Mouse (Mus musculus) thymus, postnatal 4 days (tissue): ENCODE data around the gene Qtrt2.
A peak's percentile ranks its signal among the peaks of the same experiment; 100 is the strongest.

Source experiments
- DNase-seq: peaks from one replicate; pipeline ENCODE4 v3.0.0; 2021

The Qtrt2 gene

DNA sequence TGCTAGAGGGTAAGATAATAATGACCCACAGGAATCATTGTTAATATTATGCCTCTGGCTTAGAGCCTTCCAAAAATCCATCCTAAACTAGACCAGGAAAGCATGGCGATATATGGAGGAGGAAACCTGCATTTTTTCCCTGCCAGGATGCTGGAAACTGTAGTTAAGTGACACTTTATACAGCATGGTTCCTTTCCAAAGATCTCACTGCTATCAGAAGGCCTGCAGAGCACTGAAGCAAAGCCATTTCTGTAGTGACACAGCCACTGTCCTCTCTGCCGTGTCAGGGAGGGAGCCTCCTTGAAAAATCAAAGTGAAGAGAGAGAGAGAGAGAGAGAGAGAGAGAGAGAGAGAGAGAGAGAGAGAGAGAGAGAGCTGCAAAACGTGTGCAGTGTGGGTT lies 4.0 kb downstream of the Qtrt2 start:
- no peak for DNase-seq

DNA sequence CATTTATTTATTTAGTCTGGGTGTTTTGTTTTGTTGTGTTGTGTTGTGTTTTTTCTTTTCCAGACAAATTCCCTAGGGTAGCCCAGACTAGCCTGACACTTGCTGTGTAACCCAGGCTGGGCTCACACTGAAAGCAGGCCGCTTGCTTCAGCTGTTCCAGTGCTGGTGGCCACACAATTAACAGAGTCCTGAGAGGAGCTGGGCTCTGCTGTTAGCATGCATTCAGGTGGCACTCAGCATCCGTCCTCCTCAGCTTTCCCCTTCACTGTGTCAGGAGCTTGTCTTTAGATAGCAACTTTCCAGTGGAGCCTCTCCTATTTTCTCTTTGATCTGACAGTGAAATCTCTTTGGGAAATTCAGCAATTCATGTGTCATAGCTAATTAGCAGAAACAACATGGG lies 4.6 kb downstream of the Qtrt2 start:
- no peak for DNase-seq

DNA sequence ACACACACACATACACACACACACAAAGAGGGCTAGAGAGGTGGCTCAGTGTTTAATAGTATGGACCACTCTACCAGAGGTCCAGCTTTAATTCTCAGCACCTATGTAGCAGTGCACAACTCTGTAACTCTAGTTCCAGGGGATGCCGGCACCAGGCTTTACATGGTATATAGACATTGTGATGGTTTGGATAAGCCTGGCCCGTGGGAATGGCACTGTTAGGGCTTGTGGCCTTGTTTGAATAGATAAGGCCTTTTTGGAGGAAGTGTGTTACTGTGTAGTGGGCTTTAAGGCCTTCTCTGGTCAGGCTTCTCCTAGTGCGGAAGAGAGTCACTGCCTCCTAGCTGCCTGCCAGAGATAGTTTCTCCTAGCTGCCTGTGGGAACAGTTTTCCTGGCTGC lies 7.7 kb downstream of the Qtrt2 start:
- no peak for DNase-seq

DNA sequence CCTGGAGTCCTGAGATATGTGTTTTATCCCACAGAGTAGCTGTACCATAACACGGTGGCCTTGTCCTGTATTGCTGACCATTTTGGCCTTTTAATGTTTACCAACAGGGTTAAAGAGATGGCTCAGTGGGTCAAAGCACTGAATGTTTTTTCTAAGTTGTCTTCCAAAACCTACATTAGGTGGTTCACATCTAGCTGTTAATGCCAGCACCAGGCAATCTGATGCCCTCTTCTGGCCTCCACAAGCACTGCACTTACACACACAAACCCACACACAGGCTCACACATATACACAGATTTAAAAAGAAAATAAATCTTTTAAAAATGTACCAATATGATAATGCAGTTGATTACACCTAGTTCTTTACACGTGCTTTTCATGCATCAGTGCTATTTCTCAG lies 17.7 kb downstream of the Qtrt2 start:
- peak; percentile 59 for DNase-seq

DNA sequence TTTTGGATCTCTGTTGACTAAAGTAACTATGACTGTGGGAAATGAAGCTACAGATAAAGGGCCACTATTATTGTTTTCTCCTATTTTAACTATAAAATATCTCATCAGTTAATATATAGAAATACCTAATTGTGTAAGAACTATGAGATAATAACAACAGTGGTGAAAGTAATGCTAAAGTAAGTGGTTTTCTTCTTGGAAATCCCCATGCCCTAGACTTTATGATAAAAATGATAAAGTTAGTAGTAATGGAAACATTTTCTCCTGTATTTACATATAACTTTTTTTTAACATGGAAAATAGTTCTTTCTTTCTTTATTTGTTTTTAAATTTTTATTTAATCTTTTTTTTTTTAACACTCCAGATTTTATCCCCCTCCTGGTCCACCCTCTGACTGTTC lies 26.0 kb downstream of the Qtrt2 start:
- DNase-seq, result no peak

DNA sequence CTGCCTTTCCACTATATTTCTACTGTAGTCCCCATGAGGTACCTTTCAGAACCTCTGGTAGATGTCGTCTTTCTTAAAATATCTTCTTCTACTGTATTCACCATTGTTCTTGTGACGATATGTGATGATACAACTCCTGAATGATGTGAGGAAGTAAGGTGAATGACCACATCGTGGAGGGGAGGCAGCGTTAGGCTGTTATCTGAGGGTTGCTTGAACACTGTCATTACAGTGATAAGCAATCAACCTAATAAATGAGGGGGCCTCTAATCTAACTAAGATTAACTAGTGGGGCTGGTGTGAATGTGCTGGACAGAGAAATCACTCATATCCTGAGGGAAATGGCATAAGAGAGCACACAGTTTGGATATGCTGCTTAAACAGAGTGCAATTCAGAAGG lies 26.5 kb downstream of the Qtrt2 start:
- no peak for DNase-seq

DNA sequence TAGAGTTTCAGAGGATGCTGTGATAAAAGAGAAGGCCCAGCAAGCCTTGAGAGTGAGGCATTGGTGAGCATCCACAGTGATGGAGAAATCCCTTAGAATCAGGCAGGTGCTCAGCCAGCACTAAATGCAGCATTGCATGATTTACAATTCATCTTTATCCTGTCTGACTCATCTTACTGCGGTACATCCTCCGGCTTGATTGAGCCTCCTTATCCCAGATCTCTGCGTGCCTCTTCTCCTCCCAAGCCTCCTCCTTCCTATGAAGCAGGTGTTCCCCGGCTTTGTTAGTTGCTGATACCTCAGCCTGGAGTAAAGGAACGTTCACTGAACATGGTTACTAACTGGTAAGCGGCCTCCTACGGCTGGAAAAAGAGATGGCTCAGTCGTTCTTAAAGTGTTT lies 32.1 kb downstream of the Qtrt2 start:
- no peak for DNase-seq

DNA sequence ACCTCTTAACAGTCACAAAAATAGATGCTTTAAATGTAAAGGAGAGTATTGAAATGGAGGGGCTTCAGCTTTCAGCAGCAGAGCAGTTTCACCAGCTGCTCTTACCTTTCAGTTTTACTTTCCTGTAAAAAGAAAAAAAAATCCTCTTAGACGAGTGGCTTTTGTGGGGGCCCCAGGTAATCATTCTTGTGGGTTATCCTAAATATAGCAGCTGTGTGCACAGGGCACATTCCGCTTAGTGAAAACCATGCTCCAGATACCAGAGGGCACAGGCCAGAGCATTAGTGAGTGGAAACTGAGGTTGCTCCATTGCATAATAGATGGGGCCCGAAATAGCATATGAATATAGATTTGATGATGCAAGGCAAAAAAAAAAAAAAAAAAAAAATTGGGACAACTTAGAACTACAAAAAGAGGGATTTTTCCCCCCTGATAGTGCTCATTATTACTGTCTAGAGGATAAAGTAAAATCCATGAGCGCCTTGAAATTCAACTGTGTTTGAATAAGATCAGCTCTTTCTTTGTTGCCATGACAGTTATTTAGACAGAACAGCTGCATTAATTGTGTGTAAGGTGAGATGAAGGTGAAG lies 35.8 kb downstream of the Qtrt2 start:
- no peak for DNase-seq

DNA sequence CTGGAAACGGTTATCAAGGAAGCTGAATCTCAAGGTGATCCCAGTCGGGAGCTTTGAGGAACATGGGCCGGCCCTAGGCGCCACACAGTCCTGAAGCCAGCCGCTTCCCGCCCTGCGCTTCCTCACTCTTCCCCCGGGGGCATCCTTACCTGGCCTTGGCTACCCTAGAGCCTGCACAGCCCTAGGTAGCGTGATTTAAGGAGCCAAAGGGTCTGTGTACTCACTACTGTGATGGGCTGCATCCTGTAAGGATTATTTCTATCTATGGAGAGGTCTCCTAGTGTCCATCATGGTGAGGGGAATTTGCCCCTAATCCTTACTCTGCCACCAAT lies 36.6 kb downstream of the Qtrt2 start:
- DNase-seq, result no peak

DNA sequence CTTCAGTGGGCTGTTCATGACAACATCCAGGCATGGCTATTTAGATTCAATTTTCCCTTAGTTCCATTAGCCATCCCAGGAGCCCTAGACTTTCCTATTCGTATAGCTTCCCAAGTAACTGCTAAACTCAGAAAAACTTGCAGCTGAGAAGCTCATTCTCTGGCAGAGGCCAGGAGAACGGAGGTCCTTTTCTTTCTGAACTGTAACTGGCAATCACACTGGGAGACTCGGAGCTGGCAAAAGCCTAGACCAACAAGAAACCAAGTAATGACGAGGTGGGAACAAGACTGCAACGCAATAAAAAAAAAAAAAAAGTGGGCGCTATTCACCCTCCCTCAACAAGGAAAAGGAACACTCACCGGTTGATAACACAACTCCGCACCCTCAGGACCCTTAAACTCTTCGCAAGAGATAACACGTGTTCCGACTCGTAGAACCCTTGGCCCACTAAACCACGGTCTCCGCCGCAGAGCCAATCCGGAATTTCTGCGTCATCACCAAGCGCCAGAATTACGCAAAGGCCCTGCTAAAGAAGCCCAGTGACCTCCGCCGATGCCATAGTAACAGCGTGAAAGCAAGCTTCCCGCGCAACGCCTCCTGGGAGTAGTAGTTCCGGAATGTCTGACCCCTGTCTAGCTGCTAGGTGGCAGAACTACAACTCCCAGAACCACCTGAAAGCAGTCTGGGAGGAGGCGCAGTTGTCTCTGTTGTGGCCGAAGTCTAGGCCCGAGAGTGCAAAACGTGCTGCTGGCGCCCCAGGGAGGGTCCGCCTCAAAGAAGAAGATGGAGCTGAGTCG lies 37.2 kb downstream of the Qtrt2 start, which contains the start of gene Ccdc191:
Gene Ccdc191 (plus strand): TSS at position 593 of the 797 bp plus-strand sequence.
- peak; percentile 96 for DNase-seq

DNA sequence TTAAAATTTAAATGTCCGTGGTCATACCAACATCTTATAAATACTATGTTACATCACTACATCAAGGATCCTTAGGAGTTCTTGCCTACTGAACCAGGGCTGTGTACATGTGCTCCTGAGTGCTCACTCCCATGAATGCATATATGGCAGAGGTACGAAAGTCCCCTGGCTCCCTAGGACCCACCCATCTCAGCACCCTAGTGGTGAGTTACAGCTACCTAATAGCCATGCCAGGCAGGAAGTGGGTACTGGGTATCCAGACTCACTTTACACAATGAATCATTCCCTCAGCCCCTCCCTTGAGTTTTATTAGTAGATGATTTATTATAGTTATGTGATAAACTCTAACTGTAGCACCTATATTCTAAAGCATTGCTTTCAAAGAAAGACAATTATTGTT lies 44.3 kb downstream of the Qtrt2 start:
- DNase-seq, result no peak

DNA sequence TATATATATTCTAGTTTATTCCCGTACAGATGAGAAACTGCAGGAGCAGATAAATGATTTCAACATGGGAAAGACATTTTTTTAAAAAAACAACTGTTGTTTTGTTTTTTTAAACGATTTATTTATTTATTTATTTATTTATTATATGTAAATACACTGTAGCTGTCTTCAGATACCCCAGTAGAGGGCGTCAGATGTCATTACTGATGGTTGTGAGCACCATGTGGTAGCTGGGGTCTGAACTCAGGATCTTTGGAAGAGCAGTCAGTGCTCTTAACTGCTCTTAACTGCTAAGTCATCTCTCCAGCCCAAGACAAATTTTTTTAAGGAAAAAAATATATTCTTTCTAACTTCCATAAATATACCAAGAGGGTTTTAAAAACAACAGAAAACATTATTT lies 45.0 kb downstream of the Qtrt2 start:
- DNase-seq, result peak; percentile 13

DNA sequence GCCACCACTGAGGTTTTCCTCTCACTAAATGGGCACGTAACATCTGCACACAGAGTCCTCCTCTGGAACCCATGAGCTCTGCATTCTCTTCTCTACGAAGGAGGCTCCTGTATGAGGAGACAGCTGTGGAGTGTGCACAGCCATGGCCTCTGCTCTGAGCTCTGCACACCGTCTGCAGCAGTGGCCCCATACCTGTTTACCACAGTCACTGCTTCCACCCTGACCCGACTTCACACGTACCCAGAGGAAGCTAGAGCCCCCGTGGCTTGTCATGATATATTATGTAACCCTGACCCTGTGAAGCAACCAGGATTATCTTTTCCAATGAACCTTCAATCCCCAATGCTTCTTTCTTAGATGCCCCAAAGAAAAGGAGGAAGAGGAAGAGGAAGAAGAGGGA lies 46.8 kb downstream of the Qtrt2 start:
- no peak for DNase-seq

DNA sequence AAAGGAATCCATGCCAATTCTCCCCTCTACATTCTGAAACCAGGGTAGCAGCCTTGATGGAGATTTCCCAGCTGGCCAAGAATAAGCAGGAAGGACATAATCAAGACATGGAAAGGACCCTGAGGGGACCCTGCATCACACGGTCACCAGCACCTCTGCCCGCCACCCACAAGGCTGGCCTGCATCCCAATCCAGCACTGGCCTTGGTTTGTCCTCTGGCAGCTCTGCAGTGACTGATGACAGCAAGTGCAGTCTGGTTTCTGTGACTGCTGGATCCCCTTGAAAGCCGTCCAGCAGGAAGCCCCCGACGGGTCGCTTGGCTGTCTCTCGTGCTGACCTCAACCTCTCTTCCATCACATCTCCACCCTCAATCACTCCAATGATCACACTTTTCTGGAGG lies 55.2 kb downstream of the Qtrt2 start:
- no peak for DNase-seq

DNA sequence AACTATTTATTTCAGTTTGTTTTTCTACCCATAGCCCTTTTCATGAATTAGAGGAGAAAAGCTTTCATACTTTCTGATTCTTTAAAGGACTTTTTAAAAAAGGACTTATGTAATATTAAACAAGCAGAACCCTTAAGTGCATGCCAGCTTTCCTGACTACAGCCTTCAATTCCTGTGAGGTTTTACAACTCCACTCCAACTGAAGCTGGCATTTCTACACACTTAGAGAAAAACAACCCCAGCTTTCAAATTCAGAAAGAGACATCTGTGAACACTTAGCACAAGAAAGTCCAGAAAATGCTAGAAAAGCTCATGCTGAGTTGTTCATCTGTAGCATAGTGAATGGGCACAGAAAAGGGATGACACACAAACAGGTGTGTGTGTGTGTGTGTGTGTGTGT lies 56.8 kb downstream of the Qtrt2 start:
- no peak for DNase-seq

DNA sequence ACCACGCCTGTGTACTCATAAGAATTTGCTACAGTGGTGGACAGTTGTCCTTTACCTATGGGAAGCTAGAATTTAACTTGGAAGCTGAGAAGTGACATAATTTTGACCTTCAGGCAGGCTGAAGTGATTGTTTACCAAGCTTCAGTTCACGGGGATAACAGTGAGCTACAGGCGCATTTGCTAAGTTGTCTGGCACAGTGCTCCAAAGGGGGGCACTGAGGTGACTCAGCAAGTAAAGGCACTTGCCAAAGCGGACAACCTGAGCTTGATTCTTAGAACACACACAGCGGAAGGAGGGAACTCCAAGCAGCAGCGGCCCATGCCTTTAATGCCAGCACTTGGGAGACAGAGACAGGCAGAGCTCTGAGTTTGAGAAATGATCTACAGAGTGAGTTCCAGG lies 66.0 kb downstream of the Qtrt2 start:
- DNase-seq, result no peak

DNA sequence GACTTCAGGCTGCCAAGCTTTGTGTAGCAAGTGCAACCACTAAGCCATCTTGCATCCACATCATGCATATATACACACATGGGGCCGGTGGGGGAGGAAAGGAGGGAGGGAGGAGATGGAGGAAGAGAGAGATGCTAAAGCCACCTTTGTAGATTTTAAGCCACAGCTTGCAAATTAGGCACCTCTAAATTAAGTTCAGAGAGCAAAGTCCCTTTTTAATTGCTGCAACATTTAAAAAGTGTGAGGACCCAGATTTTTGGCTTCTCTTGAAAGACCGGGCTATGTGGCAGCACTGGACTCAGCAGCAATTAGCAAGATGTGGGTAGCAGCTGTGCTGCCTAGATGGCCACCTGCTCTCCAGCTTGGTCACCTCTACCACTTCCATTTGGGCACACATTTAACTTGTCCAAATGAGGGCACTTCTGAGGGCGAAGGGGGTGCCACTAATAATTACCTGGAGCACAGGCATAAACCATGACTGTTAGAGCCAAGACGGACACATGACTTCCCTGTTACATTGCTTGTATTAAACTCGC lies 67.6 kb downstream of the Qtrt2 start:
- no peak for DNase-seq

DNA sequence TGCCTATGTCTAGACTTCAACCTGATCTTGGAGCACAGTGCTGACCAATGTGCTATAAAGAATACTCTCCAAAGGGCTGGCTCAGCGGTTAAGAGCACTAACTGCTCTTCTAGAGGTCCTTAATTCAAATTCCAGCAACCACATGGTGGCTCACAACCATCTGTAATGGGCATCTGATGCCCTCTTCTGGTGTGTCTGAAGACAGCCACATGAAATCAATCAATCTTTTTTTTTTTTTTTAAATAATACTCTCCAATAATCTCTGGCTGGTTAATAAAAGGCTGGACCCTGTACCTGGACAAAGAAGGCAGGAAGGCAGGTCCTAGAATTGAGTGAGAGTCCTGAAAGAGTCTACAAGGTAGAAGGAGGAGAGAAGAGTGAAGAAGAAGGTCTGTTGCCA lies 76.8 kb downstream of the Qtrt2 start:
- no peak for DNase-seq

DNA sequence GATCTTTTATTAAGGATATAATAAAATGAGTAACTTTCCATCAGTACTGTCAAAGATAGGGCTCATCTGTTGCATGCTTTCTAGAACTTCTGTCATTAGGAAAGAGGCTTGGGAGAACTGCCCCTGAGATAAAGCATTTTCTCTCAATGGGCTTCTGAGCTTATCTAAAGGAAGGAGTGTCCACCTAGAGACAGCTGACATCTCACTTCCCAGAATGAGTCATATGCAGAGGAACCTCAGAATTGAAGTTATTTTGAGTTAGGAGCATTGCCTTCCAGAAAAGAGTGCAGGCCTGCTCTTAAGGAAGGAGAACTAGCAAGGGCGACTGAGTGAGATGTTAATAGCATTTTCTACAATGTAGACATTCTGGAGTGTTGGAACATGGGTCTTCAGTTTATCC lies 85.4 kb downstream of the Qtrt2 start:
- DNase-seq, result no peak

DNA sequence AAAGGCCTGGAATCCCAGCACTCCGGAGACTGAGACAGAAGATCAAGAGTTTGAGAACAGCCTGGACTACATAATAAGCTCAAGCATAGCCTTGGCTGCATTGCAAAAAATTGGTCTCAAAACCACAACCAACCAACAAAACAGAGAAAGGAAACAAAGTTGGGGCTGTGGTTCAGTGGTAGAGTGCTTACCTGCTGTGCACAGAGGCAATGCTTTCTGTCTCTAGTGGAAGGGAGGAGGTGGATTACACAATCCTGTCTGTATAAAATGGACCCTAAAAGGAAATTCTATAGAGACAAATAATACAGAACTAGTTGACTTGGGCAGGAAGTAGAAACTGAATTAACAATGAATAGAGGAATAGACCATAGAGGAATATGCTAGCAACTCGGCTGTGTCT lies 94.7 kb downstream of the Qtrt2 start:
- DNase-seq, result no peak

DNA sequence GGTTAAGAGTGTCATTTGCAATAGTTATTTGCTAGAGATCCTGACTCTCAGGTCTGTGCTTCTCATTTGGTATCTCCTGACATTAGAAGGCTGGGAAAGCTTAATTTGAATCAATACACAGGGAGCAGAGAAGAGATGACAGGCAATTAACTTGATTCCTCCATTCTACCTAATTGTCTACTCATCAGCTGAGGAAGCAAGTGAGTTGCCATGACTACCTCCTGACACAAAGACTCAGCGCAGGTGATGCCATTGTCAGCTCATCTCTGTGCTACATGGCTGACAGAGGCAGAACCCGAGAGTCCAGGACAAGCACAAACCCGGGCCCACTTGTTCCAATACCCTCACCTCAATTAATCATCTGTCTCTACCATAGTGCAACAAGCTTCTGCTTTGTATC lies 99.1 kb downstream of the Qtrt2 start:
- DNase-seq, result no peak

DNA sequence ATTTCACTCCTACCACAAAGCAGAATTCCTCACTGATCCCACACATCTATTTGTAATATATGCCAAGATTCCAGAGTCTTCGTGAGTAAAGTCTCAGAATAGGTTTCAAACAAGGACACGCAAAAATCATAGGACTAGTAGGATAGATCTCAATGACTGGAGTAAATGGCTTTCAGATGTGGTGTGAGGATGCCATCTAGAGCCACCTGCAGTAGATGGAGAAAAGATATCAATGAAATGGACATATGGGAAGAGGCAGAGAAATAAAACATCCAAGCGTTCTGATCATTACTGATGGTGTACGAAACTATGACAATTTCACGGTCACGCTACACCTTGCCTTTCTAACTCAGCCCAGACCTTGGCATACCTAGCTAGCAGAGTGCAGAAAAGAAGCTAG lies 108.2 kb downstream of the Qtrt2 start:
- DNase-seq, result no peak

DNA sequence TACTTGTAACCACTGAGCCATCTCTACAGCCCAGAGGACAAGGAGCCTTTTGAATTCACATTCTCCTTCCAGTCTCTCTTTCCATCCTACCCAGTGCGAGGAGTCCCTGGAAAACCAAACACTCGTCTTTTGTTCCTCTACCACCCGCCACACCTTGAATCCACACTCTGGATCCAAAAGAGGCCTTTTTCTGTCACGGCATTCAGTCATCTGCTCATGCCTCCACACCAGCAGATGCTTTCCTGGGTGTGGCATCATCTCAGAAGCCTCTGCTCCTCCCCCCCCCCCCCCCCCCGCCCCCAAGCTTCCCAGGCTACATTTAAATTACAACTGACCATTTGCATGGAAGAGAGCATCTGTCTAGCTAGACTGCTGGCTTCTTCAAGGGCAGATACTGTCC lies 110.3 kb downstream of the Qtrt2 start:
- no peak for DNase-seq

DNA sequence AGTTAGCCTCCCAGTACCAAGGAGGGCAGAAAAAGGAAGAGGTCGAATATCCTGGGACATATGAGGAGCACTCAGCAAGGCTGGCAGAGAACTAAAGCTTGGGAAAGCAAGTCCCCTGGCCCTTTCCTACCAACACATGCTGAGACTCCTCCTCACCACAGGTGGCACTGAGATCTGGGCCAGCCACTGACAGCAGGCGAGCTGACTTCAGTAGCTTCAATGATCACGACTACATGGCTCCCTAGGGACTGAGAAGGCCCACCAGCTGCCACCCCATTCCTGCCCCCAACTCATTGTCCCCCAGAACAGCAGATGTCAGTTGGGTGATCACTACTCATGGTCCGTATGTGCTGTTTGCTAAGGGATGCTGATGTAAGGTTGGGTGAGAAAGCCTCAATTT lies 112.0 kb downstream of the Qtrt2 start:
- no peak for DNase-seq
